Mouse (Mus musculus) limb, embryonic 12.5 days (tissue): ENCODE measurements around the gene Gm28048. TPM values are rescaled to one million over a fixed set of nuclear protein-coding genes. Genes with fewer than 3 reads are reported as not detected.

Experiments used
- ATAC-seq: fragments of 200-750 bp; cut with Nextera tagmentation; 2 replicates; pipeline ENCODE4 v1.8.0; 2017; ENCODE audit warnings: low read depth, moderate TSS enrichment; ENCODE audit not compliant: insufficient number of reproducible peaks, insufficient read depth, low FRiP score, low TSS enrichment
- H3K27ac ChIP-seq: fragments of 300-500 bp; sonication (generic); 2 replicates; pipeline ENCODE4 v1.5.1; 2016; ENCODE audit warnings: mild to moderate bottlenecking, moderate library complexity
- H3K27me3 ChIP-seq: fragments of 300-500 bp; sonication (generic); 2 replicates; pipeline ENCODE4 v1.6.1; 2016; ENCODE audit warnings: mild to moderate bottlenecking, moderate library complexity
- H3K36me3 ChIP-seq: fragments of 300-500 bp; sonication (generic); 2 replicates; pipeline ENCODE4 v1.6.1; 2016; ENCODE audit warnings: mild to moderate bottlenecking, moderate library complexity
- H3K4me1 ChIP-seq: fragments of 300-500 bp; sonication (generic); replicated peaks from 2 replicates; pipeline ENCODE4 v1.6.1; 2016
- H3K4me2 ChIP-seq: fragments of 300-500 bp; sonication (generic); 2 replicates; pipeline ENCODE4 v1.6.1; 2016; ENCODE audit warnings: mild to moderate bottlenecking, moderate library complexity
- H3K4me3 ChIP-seq: fragments of 300-500 bp; sonication (generic); replicated peaks from 2 replicates; pipeline ENCODE4 v1.5.1; 2016; ENCODE audit warnings: mild to moderate bottlenecking
- H3K9ac ChIP-seq: fragments of 300-500 bp; sonication (generic); replicated peaks from 2 replicates; pipeline ENCODE4 v1.6.1; 2016; ENCODE audit warnings: mild to moderate bottlenecking, moderate library complexity
- H3K9me3 ChIP-seq: fragments of 300-500 bp; sonication (generic); 2 replicates; pipeline ENCODE4 v1.6.1; 2016; ENCODE audit warnings: mild to moderate bottlenecking, moderate library complexity
- WGBS: fragments of 180-500 bp; shearing (Covaris S2); methylation state at CpG from one replicate; pipeline ENCODE4 v1.1.7; 2016; 5-methylcytosine and 5-hydroxymethylcytosine counted together
- polyA plus RNA-seq: library from polyadenylated mRNA; unstranded; fragments of >200 nt; fragmentation: Nextera tagmentation; extraction: Ambion mirVana; gene quantifications from 2 replicates; pipeline ENCODE4 v1.2.1, GENCODE M21; 2016

Gm28048 gene
- 5.9 and 6.5 TPM in 2 replicates for polyA plus RNA-seq

- 3% methylated on average over 42 of the region's 42 CpGs for WGBS
- H3K4me3 ChIP-seq = peak within 1 kb of the TSS; percentile 67
- H3K36me3 ChIP-seq = peaks cover 13% of the 10 kb centered on the region
- H3K9ac ChIP-seq = peak within 1 kb of the TSS; percentile 73
- H3K27ac ChIP-seq = peak within 1 kb of the TSS; percentile 97
- ATAC-seq = peak; percentile 94
- H3K9me3 ChIP-seq = no peaks in the 10 kb centered on the region
- H3K27me3 ChIP-seq = no peaks in the 10 kb centered on the region
- peaks cover 9% of the 10 kb centered on the region for H3K4me1 ChIP-seq
- peak within 1 kb of the TSS; percentile 74 for H3K4me2 ChIP-seq
Observed at GRCm38 (mm10) chr11:22981984-22982757, at the start of gene Gm28048, which contains the start of gene Commd1. TSS of gene Gm28048 (minus strand) at chr11:22982090. TSS of gene Commd1 (minus strand) at chr11:22982382.

DNA sequence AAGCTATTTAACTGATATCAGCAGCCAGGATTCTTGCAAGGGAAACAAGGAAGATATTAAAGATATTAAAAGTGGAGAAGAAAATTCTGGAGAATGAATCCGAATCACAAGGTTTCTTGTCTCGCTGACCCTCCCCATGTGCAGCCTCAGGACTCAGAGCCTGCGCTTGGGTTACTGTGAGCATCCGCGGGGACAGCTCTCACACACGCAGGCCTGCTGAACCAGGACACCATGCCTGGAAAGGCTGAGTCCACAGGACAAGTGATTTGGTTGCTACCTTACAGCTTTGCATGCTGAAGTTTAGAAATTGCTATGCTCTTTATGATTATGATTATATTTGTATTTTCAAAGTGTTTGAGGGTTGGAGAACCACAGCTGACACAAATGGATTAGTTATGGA is 47.5 kb upstream of the Gm28048 start:
- H3K4me1 ChIP-seq = no peaks in the 10 kb centered on the region
- no peak for ATAC-seq
- H3K9ac ChIP-seq = no peak overlapping the region
- no peak overlapping the region for H3K4me2 ChIP-seq
- H3K4me3 ChIP-seq = no peak overlapping the region
- H3K27ac ChIP-seq = no peak overlapping the region
- no peaks in the 10 kb centered on the region for H3K36me3 ChIP-seq
- 84% methylated on average over 6 of the region's 6 CpGs for WGBS
- no peaks in the 10 kb centered on the region for H3K9me3 ChIP-seq
- no peaks in the 10 kb centered on the region for H3K27me3 ChIP-seq

GRCm38 (mm10) chr11:23028957-23029356 is 47.1 kb upstream of the Gm28048 start:
- H3K27ac ChIP-seq = no peak overlapping the region
- H3K9me3 ChIP-seq = no peaks in the 10 kb centered on the region
- no peaks in the 10 kb centered on the region for H3K4me1 ChIP-seq
- no peak overlapping the region for H3K4me2 ChIP-seq
- no peak overlapping the region for H3K9ac ChIP-seq
- H3K27me3 ChIP-seq = no peaks in the 10 kb centered on the region
- no peak for ATAC-seq
- no peaks in the 10 kb centered on the region for H3K36me3 ChIP-seq
- H3K4me3 ChIP-seq = no peak overlapping the region
- 72% methylated on average over 3 of the region's 3 CpGs for WGBS

DNA sequence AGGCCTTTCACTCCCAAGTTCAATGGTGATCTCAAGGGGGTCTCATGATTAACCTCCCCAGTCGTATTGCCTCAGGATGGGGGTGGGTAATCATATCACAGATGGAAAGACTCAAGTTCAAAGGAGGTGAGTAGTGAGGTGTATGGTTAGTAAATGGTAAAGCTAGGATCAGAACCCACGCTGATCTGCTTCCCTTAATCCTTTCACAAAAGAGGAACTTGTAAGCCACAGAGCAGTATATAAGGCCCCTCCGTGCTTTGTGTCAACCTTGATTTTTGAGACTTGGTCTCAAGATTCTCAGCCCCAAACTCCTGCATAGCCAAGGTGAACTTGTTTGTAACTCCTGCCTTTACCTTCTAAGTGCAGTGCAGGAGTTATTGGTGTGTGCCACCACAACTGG is 42.3 kb upstream of the Gm28048 start:
- Histone ChIP-seq H3K27me3 (no peaks in the 10 kb centered on the region), H3K27ac (no peak overlapping the region), H3K36me3 (no peaks in the 10 kb centered on the region), H3K9ac (no peak overlapping the region), H3K9me3 (no peaks in the 10 kb centered on the region), H3K4me2 (no peak overlapping the region), H3K4me3 (no peak overlapping the region), H3K4me1 (no peaks in the 10 kb centered on the region)
- 73% methylated on average over 3 of the region's 3 CpGs for WGBS
- no peak for ATAC-seq

- Histone ChIP-seq H3K4me3 (no peak overlapping the region), H3K27me3 (no peaks in the 10 kb centered on the region), H3K4me1 (no peaks in the 10 kb centered on the region), H3K27ac (no peak overlapping the region), H3K9ac (no peak overlapping the region), H3K4me2 (no peak overlapping the region), H3K36me3 (no peaks in the 10 kb centered on the region), H3K9me3 (no peaks in the 10 kb centered on the region)
- ATAC-seq = no peak
- 95% methylated on average over 2 of the region's 2 CpGs for whole genome bisulfite sequencing
Observed at GRCm38 (mm10) chr11:23023155-23023554, 41.3 kb upstream of the Gm28048 start.

DNA sequence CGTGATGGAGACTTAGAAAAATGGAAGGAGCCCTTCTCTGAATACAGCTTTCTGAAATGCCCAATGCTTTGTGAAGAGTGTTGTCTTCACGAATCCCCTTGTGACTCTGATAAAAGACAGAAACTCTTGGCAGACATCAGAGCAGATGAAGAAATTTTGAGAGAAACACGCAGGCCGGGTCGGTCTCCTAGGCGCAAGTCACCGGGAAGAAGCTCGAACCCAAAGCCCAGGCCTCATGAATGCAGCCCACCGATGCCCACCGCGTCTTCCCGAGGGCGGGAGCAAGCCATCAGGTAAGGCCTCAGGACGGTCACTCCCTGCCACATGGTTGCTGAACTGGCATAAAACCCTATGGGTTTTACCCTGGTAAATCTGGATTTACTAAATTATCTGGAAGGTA is 39.0 kb upstream of the Gm28048 start:
- Histone ChIP-seq H3K9me3 (no peaks in the 10 kb centered on the region), H3K27ac (no peak overlapping the region), H3K4me2 (no peak overlapping the region), H3K4me3 (no peak overlapping the region), H3K27me3 (no peaks in the 10 kb centered on the region), H3K9ac (no peak overlapping the region), H3K36me3 (no peaks in the 10 kb centered on the region), H3K4me1 (no peaks in the 10 kb centered on the region)
- no peak for ATAC-seq
- WGBS = 94% methylated on average over 14 of the region's 14 CpGs

- no peak overlapping the region for H3K4me3 ChIP-seq
- no peak overlapping the region for H3K9ac ChIP-seq
- no peak overlapping the region for H3K27ac ChIP-seq
- no peaks in the 10 kb centered on the region for H3K36me3 ChIP-seq
- no peaks in the 10 kb centered on the region for H3K4me1 ChIP-seq
- H3K9me3 ChIP-seq = no peaks in the 10 kb centered on the region
- no peaks in the 10 kb centered on the region for H3K27me3 ChIP-seq
- H3K4me2 ChIP-seq = no peak overlapping the region
- no peak for ATAC-seq
- WGBS = 67% methylated on average over 24 of the region's 24 CpGs
Observed at GRCm38 (mm10) chr11:23020116-23020770, 38.4 kb upstream of the Gm28048 start.

DNA sequence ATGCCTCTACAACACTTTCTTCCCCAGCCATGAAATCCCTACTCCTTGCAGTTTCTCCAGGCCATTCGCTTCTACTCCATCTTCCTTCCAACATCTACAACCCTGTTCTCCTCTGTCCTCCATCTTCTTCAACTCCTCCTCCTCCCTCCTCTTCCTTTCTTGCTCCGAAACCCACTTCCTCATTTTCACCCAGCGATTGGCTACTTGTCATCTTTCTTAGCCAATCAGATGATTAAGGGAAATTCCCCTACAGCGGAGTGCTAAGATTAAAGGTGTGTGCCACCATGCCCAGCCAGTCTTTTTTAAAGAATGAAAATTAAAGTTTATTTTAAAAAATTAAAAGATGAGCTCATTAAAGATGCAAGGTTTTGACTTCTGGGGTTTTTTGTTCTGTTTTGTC is 36.1 kb upstream of the Gm28048 start:
- no peak overlapping the region for H3K27ac ChIP-seq
- 91% methylated on average over 4 of the region's 4 CpGs for WGBS
- H3K36me3 ChIP-seq = no peaks in the 10 kb centered on the region
- no peak overlapping the region for H3K9ac ChIP-seq
- H3K4me1 ChIP-seq = no peaks in the 10 kb centered on the region
- no peak overlapping the region for H3K4me3 ChIP-seq
- ATAC-seq = no peak
- no peaks in the 10 kb centered on the region for H3K27me3 ChIP-seq
- no peak overlapping the region for H3K4me2 ChIP-seq
- no peaks in the 10 kb centered on the region for H3K9me3 ChIP-seq

- H3K4me2 ChIP-seq = no peak overlapping the region
- 71% methylated on average over 6 of the region's 6 CpGs for WGBS
- no peaks in the 10 kb centered on the region for H3K27me3 ChIP-seq
- ATAC-seq = no peak
- H3K9ac ChIP-seq = no peak overlapping the region
- no peak overlapping the region for H3K27ac ChIP-seq
- no peaks in the 10 kb centered on the region for H3K36me3 ChIP-seq
- H3K4me3 ChIP-seq = no peak overlapping the region
- H3K4me1 ChIP-seq = no peaks in the 10 kb centered on the region
- H3K9me3 ChIP-seq = no peaks in the 10 kb centered on the region
Observed at GRCm38 (mm10) chr11:23014996-23015395, 33.1 kb upstream of the Gm28048 start.

- no peaks in the 10 kb centered on the region for H3K36me3 ChIP-seq
- H3K9me3 ChIP-seq = no peaks in the 10 kb centered on the region
- no peak overlapping the region for H3K27ac ChIP-seq
- no peak overlapping the region for H3K9ac ChIP-seq
- H3K4me2 ChIP-seq = no peak overlapping the region
- WGBS = 91% methylated on average over 4 of the region's 4 CpGs
- no peaks in the 10 kb centered on the region for H3K4me1 ChIP-seq
- ATAC-seq = no peak
- no peaks in the 10 kb centered on the region for H3K27me3 ChIP-seq
- no peak overlapping the region for H3K4me3 ChIP-seq
Observed at GRCm38 (mm10) chr11:23013580-23014294, 31.8 kb upstream of the Gm28048 start.

DNA sequence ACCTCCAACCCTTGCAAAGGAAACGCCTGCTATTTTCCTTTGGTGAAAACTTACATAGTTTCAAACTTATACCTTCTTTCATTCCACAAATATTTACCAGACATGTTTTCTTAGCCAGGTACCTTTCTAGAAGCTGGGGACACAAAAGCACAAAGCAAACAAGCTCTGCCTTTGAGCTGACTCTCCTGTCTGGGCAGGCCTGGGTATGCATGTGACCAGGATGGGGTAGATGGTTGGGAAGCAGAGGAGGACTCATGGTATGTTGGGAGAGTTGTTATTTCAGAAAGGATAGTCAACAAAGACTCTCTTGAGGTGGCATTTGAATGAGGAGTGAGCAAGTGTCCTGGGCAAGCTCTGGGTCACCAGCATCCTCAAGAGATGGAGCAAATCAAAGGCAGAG is 31.2 kb upstream of the Gm28048 start:
- Histone ChIP-seq H3K4me2 (no peak overlapping the region), H3K4me1 (no peaks in the 10 kb centered on the region), H3K4me3 (no peak overlapping the region), H3K27me3 (no peaks in the 10 kb centered on the region), H3K9ac (no peak overlapping the region), H3K27ac (no peak overlapping the region), H3K9me3 (no peaks in the 10 kb centered on the region), H3K36me3 (no peaks in the 10 kb centered on the region)
- 62% methylated on average over 1 of the region's 1 CpGs for WGBS
- no peak for ATAC-seq
